Mouse (Mus musculus) intestine, postnatal 0 days (tissue): ENCODE measurements around the gene Hist1h3a. TPM values are rescaled to one million over a fixed set of nuclear protein-coding genes. Genes with fewer than 3 reads are reported as not detected.
A peak's percentile ranks its signal among the peaks of the same experiment; 100 is the strongest.
"Not testable (repeated sequence)": the region's sequence is repeated elsewhere in the genome, so short reads cannot be mapped to it uniquely, and the experiment has no call there.

Experiments
- ATAC-seq: fragments of 200-750 bp; cut with Nextera tagmentation; 2 replicates; pipeline ENCODE4 v1.8.0; 2017; ENCODE audit warnings: mild to moderate bottlenecking, moderate TSS enrichment, moderate library complexity
- H3K27ac ChIP-seq: fragments of 300-500 bp; sonication (generic); 2 replicates; pipeline ENCODE4 v1.5.1; 2014; ENCODE audit warnings: mild to moderate bottlenecking, low read depth, low read length, moderate library complexity
- H3K27me3 ChIP-seq: fragments of 300-500 bp; sonication (generic); replicated peaks from 2 replicates; pipeline ENCODE4 v1.6.1; 2014; ENCODE audit warnings: low read length, mixed read lengths; ENCODE audit not compliant: control insufficient read depth, insufficient read depth
- H3K36me3 ChIP-seq: fragments of 300-500 bp; sonication (generic); 2 replicates; pipeline ENCODE4 v1.6.1; 2014; ENCODE audit warnings: mild to moderate bottlenecking, moderate library complexity; ENCODE audit not compliant: control insufficient read depth, insufficient read depth
- H3K4me1 ChIP-seq: fragments of 300-500 bp; sonication (generic); replicated peaks from 2 replicates; pipeline ENCODE4 v1.6.1; 2014; ENCODE audit warnings: antibody characterized with exemption, low read length, mixed read lengths; ENCODE audit not compliant: control insufficient read depth, insufficient read depth
- H3K4me2 ChIP-seq: fragments of 300-500 bp; sonication (generic); replicated peaks from 2 replicates; pipeline ENCODE4 v1.6.1; 2014; ENCODE audit warnings: low read depth, mild to moderate bottlenecking, moderate library complexity
- H3K4me3 ChIP-seq: fragments of 300-500 bp; sonication (generic); 2 replicates; pipeline ENCODE4 v1.5.1; 2014; ENCODE audit warnings: low read depth, low read length
- H3K9ac ChIP-seq: fragments of 300-500 bp; sonication (generic); 2 replicates; pipeline ENCODE4 v1.6.1; 2014; ENCODE audit warnings: mild to moderate bottlenecking, low read depth, low read length
- H3K9me3 ChIP-seq: fragments of 300-500 bp; sonication (generic); 2 replicates; pipeline ENCODE4 v1.6.1; 2016; ENCODE audit warnings: mixed run types; ENCODE audit not compliant: control insufficient read depth
- CTCF ChIP-seq: sonication (generic); IDR thresholded peaks from 2 replicates; pipeline ENCODE4 v1.5.1; 2016; ENCODE audit warnings: low read depth, mild to moderate bottlenecking, control low read depth, antibody characterized with exemption, moderate library complexity
- WGBS: fragments of 180-500 bp; shearing (Covaris S2); extraction: QIAGEN DNeasy Blood & Tissue Kit; methylation state at CpG from one replicate; pipeline ENCODE4 v1.1.7; 2014; 5-methylcytosine and 5-hydroxymethylcytosine counted together
- polyA plus RNA-seq: library from polyadenylated mRNA; unstranded; fragments of >200 nt; fragmentation: Nextera tagmentation; extraction: Ambion mirVana; gene quantifications from 2 replicates; pipeline ENCODE4 v1.2.1, GENCODE M21; 2015

The Hist1h3a gene
- polyA plus RNA-seq, result 4.1 and 4.5 TPM in 2 replicates

- H3K27me3 ChIP-seq, H3K9me3 ChIP-seq, H3K36me3 ChIP-seq: not testable (repeated sequence)
- peak; percentile 64 for ATAC-seq
- Histone ChIP-seq H3K4me2 (peak within 1 kb of the TSS; percentile 88), H3K4me1 (peaks cover 12% of the 10 kb centered on the region), H3K9ac (peak within 1 kb of the TSS; percentile 62; the same call in 1 of the 2 replicates), H3K4me3 (peak within 1 kb of the TSS; percentile 52), H3K27ac (peak within 1 kb of the TSS; percentile 85)
- WGBS, result under 1% methylated on average over 30 of the region's 52 CpGs
Observed at GRCm38 (mm10) chr13:23761871-23762821, at the start of gene Hist1h3a. Hist1h3a (minus strand) TSS chr13:23762386.

GRCm38 (mm10) chr13:23806422-23807052, 44.4 kb upstream of the Hist1h3a start, which contains the start of gene Slc17a2:
Slc17a2 (plus strand) TSS chr13:23806993.
- no peak for TF ChIP-seq CTCF
- no peaks in the 10 kb centered on the region for H3K9me3 ChIP-seq
- WGBS, result 51% methylated on average over 15 of the region's 15 CpGs
- no peaks in the 10 kb centered on the region for H3K4me1 ChIP-seq
- 0 out of 2 replicates have a peak within 1 kb of the TSS, but pooled peaks have one; percentile 30 for H3K4me2 ChIP-seq
- H3K36me3 ChIP-seq, result no peaks in the 10 kb centered on the region
- H3K4me3 ChIP-seq, result no peak within 1 kb of the TSS
- ATAC-seq, result peak; percentile 22; the same call in 1 of the 2 replicates
- no peak within 1 kb of the TSS for H3K27ac ChIP-seq
- no peaks in the 10 kb centered on the region for H3K27me3 ChIP-seq
- H3K9ac ChIP-seq, result no peak within 1 kb of the TSS

GRCm38 (mm10) chr13:23804532-23804931, 42.3 kb upstream of the Hist1h3a start:
- Histone ChIP-seq H3K4me3 (no peak overlapping the region), H3K36me3 (no peaks in the 10 kb centered on the region), H3K27me3 (no peaks in the 10 kb centered on the region), H3K4me1 (no peaks in the 10 kb centered on the region), H3K9ac (no peak overlapping the region), H3K4me2 (no peak overlapping the region), H3K27ac (no peak overlapping the region), H3K9me3 (no peaks in the 10 kb centered on the region)
- ATAC-seq, result no peak
- TF ChIP-seq CTCF, result no peak
- 35% methylated on average over 2 of the region's 2 CpGs for WGBS

GRCm38 (mm10) chr13:23799405-23799804, 37.2 kb upstream of the Hist1h3a start:
- Histone ChIP-seq H3K27me3 (no peaks in the 10 kb centered on the region), H3K9me3 (no peaks in the 10 kb centered on the region), H3K4me2 (no peak overlapping the region), H3K36me3 (no peaks in the 10 kb centered on the region), H3K4me1 (no peaks in the 10 kb centered on the region), H3K4me3 (no peak overlapping the region), H3K27ac (no peak overlapping the region), H3K9ac (no peak overlapping the region)
- ATAC-seq, result no peak
- no peak for TF ChIP-seq CTCF
- 69% methylated on average over 5 of the region's 5 CpGs for WGBS

GRCm38 (mm10) chr13:23792520-23792919, 30.3 kb upstream of the Hist1h3a start:
- peak; percentile 88 for TF ChIP-seq CTCF
- Histone ChIP-seq H3K4me1 (no peaks in the 10 kb centered on the region), H3K9ac (no peak overlapping the region), H3K27ac (no peak overlapping the region), H3K4me2 (no peak overlapping the region), H3K9me3 (no peaks in the 10 kb centered on the region), H3K4me3 (no peak overlapping the region), H3K36me3 (no peaks in the 10 kb centered on the region), H3K27me3 (no peaks in the 10 kb centered on the region)
- 36% methylated on average over 2 of the region's 2 CpGs for WGBS
- ATAC-seq, result no peak

- Histone ChIP-seq H3K9me3 (no peaks in the 10 kb centered on the region), H3K36me3 (no peaks in the 10 kb centered on the region), H3K4me3 (no peak overlapping the region), H3K27me3 (no peaks in the 10 kb centered on the region), H3K4me2 (no peak overlapping the region), H3K4me1 (no peaks in the 10 kb centered on the region), H3K9ac (no peak overlapping the region), H3K27ac (no peak overlapping the region)
- no peak for ATAC-seq
- no peak for TF ChIP-seq CTCF
- WGBS, result 52% methylated on average over 4 of the region's 4 CpGs
Observed at GRCm38 (mm10) chr13:23779025-23779424, 16.8 kb upstream of the Hist1h3a start.
